Mouse (Mus musculus) cortical plate, adult 2 months (tissue): ENCODE data around the gene Ints11.

Experiments
- CTCF ChIP-seq: fragments of 200-500 bp; IDR thresholded peaks from 2 replicates; pipeline ENCODE4 v1.5.1; 2011; ENCODE audit warnings: mild to moderate bottlenecking, control low read depth, low read length; ENCODE audit not compliant: insufficient read depth; ENCODE audit errors: extremely low read depth
- POLR2A ChIP-seq: fragments of 200-500 bp; IDR thresholded peaks from 2 replicates; pipeline ENCODE4 v1.6.1; 2011; ENCODE audit warnings: mild to moderate bottlenecking, low read length, control low read depth; ENCODE audit not compliant: insufficient read depth; ENCODE audit errors: extremely low read depth

DNA sequence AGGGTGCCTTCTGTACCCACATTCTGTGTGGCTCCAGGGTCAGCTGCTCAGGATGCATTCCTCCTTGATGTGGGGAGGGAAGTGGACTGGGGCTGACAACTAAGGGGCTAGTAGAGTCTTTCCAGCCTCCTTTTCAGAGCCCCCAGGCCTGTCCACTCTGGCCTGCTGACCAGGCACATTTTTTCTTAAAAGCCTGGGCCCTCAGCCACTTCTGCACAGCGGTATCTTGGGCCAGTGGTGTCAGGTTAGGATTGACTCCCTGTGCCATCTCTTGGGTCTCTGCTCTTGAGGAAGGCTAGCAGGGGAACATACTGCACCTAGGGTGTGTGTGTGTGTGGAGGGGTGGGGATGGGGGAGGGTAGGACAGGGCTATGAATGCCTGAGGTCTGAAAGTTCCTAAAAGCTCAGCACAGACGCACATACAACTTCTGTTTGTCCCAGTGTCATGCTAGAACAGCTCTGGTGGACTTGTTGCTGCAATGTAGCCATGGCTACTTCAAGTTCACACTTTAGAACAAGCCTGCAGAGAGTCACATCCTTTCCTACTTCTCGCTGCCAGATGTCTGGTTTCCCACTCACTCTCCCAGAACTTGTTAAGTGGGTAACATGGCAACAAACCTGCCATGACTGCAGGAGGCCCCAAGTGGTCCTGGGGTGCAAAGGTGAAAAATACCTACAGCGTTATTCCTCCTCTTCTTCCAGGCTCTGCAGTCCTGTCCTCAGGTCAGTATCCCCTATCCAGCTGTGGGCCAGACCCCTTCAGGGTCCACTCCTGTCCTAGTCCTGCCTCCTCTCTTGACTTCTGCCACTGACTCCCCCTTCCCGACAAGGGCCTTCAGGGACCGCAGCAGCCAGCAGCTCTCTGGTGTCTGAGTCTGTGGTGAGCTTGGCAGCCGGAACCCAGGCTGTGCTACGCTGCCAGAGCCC is 29.0 kb upstream of the Ints11 start:
- TF ChIP-seq CTCF, result no peak
- no peak for TF ChIP-seq POLR2A
